Mouse (Mus musculus) cerebral cortex, adult 2 months (tissue): Measurements from ENCODE around the gene Proser2.

Experiments used
- WGBS: fragments of 180-500 bp; shearing (Covaris S2); methylation state at CpG from one replicate; pipeline ENCODE4 v1.1.7; 2018; 5-methylcytosine and 5-hydroxymethylcytosine counted together

Proser2 gene

DNA sequence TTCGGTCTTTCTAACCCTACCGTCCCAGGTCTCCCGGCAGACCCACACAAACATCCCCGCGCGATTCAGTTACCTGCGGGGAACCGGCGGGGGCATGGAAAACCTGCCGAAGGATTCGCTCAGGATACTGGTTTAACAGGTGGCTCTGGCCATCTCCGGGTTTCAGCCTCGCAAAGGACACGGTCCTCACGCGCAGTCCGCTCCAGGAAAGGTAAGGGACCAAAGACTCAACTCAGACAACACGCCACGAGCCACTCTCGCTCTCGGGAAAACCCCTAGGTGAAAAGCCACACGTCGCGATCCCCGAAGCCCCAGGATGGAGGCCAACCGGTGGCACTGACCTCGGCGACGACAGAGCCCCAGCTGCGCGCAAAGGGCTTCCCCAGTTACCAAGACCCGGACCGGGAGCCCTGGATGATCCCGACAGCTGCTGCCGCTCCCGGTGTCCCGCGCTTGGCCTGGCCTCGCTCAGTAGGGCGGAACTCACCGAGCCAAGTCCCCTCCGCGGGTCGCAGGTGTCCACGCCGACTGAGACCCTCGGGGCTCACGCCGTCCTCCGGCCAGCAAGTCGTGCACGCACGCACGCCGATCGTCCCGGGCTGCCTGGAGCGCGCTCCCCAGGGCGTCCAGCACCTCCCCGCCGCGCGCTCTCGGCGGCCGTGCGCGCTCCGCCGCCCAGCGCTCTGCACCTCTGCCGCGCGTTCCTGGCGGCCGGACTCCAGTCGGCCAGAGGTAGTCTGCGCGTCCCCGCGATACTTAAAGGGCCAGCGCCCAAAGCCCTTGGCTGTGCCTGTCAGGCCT lies at the start of gene Proser2:
Proser2 (minus strand) TSS at position 657 of the 801 bp plus-strand sequence.
- WGBS = 1% methylated on average over 83 of the region's 83 CpGs

- WGBS = 89% methylated on average over 1 of the region's 1 CpGs
Measured at GRCm38 (mm10) chr2:6179749-6180117, 49.7 kb upstream of the Proser2 start.

DNA sequence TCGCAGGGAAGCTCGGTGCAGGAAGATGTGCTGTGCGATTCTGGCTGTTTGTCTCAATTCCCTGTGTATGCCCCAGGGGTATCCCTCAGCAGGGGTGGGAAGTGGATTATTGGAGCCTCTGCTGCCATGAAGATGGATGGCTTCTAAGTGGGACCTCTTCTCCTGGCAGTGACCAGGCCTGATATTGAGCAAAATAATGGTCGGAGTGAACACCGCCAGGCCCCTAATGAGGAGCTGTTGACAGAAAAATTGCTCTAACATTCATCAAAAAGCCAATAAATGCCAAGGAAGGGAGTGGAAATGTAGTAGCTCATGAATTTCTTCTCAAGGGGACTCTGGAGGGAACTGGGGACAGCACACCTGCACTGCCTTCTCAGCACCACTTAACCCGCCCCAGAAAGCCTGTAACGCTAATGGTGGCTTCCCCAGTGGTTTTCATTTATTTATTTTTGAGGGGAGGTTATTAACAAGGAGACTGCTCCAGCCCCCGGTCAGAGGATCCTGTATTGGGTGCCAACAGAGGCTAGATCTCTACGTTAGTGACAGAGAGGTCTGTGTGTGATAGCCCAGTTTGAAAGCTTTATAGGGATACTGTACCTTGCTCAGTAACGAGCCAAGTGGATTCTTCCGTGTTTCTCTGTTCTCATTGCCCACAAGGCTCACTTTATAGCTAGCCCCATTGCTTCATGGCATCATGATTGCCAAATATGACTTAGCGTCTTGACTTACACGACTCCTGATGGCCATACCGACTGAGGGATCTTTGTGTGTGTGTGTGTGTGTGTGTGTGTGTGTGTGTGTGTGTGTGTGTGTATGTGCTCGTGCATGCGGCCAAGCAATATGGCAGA lies 49.1 kb upstream of the Proser2 start:
- 93% methylated on average over 16 of the region's 16 CpGs for WGBS

DNA sequence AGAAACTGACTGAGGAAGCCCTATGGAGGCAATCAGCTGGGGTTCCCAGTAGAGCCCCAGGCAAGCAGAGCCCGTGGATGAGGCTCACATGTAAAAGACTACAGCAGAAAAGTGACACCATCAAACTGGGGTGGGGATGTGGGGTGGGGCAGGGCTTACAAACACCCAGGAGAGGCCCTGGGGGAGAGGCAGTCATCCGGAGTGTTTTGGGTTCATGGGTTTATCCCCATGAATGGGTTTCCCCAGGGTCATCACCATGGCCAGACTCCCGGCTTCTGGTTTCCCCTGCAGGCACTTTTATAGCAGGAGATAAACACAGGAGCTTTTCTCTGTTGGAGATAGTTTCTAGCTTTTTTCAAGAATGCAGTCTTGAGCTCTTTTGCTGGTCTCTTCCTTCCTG lies 43.0 kb upstream of the Proser2 start:
- 84% methylated on average over 3 of the region's 3 CpGs for WGBS

GRCm38 (mm10) chr2:6168560-6168959 lies 38.5 kb upstream of the Proser2 start:
- WGBS = 84% methylated on average over 2 of the region's 2 CpGs

GRCm38 (mm10) chr2:6167843-6168558 lies 38.0 kb upstream of the Proser2 start:
- WGBS = 33% methylated on average over 5 of the region's 5 CpGs

DNA sequence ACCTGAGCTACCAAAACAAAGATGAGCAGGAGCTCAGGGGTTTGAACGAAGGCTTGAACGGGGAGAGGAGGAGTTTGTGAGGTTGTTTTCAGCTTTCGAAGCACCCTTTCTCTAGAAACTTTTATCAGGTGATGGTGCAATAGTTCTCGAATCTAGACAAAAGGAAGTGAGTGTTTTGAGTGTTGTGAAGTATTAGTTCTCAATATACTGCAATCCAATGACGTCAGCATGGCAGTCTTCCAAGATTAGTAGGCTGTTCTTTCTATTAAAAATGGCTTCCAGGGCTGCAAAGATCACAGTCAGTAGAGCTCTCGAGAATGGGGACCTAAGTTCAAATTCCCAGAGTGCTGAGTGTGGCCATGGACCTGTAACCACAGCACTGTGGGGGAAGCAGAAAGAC lies 35.8 kb upstream of the Proser2 start:
- WGBS = 71% methylated on average over 6 of the region's 6 CpGs

DNA sequence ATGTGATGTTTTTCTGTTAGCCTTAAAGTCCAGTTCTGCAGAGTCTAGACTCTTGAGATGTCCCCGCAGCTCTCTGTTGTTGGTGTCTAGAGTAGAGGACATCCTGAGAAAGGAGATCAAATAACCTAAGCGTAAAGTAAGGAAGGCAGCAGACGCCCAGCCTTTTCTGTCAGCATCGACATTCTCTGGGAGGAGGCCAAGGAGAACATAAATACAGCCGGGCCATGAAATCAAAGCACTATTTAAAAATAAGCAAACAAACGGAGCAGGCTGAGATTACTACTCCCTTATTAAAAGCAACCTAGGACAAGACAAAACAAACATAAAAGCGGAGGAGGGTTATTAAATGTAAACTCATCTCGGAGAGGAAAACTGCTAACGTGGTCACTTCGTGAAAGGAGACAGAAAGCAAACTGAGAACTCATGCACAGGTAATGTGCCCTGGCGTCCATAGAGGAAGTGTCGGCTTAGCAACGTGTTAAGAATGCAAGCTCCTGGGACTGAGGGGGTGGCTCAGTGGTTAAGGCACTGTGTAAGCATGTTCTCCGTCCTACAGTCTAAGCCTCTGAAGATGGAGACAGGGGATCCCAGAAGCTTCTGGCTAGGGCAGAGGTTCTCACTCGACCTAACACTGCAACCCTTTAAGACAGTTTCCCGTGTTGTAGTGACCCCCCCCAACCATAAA lies 34.7 kb upstream of the Proser2 start:
- WGBS = 55% methylated on average over 16 of the region's 16 CpGs

DNA sequence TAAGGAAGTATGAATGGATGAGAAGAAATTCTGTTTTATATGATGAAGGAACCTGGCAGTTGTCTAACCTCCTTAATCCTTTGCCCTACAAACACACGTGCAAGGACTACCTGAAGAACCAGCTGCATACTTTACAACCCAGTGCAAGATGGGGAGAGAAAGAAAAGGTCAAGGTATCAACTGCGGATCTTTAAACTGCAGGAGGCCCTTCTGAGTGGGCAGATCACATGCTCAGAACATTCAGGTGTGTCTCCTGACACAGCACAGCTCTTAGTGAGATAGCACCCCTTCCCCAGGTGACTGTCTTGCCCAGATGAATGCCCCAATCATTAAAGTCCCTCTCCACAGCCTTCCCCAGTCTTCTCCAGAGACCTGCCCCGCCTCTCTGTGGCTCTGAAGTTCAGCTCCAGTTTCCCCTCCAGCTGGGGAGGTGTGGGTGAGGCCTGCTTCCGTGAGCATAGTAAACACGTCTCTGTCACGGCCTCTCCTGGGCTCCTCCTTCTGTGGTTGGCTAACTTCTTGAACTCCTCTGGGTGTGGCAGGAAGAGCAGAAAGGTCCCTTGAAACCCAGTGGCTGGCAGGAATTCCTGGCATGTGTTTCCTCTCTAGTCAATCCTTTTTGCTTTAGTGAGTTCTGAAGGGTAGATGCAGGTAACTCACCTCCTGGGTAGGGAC lies 32.5 kb upstream of the Proser2 start:
- WGBS = 73% methylated on average over 6 of the region's 6 CpGs

- 61% methylated on average over 2 of the region's 2 CpGs for WGBS
Measured at GRCm38 (mm10) chr2:6159735-6160134, 29.7 kb upstream of the Proser2 start.

GRCm38 (mm10) chr2:6159219-6159618 lies 29.2 kb upstream of the Proser2 start:
- 92% methylated on average over 9 of the region's 9 CpGs for WGBS

DNA sequence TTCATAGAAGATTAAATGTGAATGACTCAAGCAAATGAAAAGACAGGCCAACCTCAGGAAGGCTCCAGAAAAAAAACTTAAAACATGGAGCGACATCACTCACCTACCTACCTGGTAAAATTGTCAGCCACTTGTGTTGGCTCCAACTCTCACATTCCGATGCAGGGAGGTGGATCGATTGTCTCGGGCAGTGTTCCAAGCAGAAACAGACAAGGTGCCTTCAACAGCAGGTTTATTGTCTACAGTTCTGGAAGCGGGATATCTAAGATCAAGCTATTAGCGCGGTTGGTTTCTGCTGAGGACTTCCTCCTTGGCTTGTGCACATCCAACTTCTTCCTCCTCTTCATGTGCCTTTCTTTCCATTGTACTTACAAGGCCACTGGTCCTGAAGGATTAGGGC lies 27.6 kb upstream of the Proser2 start:
- 91% methylated on average over 7 of the region's 7 CpGs for WGBS

GRCm38 (mm10) chr2:6157208-6157607 lies 27.2 kb upstream of the Proser2 start:
- 96% methylated on average over 4 of the region's 4 CpGs for WGBS

DNA sequence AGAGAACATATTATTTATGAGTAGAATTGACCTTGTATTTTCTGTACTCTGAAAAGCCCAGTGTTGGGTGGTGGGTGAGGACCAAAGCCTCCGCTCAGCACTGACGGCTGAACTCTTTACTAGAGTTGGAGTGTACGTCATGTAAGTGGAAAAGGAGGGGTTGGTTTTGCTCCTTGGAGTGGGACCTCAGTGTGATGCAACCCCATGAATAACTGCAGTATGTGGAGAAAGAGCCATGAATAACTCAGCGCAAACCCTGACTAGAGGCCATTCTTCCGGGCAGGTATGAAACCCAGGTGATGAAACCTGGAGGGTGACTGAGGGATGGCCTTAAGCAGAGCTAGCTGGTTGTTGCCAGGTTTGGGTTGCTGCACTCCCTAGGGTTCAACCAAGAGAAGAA lies 19.8 kb upstream of the Proser2 start:
- WGBS = 90% methylated on average over 5 of the region's 5 CpGs

DNA sequence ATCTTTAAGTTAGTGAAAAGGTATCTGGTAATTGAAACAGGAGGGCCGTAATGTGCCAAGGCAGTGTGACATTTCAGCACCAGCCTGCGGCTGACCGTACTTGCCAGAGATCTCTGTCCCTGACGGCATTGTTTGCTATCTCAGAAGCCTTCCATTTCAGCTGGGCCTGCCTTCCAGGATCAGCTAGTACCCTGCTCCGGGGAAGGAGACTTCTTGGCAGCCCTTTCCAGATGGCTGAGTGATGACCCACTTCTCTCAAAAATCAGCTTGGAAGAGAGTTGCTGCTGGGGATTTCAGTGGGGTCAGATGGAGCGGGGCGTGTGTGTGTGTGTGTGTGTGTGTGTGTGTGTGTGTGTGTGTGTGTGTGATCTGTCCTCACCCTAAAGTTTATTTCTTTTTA lies 16.9 kb upstream of the Proser2 start:
- WGBS = 71% methylated on average over 7 of the region's 7 CpGs

GRCm38 (mm10) chr2:6146257-6146656 lies 16.2 kb upstream of the Proser2 start:
- 98% methylated on average over 4 of the region's 4 CpGs for WGBS

DNA sequence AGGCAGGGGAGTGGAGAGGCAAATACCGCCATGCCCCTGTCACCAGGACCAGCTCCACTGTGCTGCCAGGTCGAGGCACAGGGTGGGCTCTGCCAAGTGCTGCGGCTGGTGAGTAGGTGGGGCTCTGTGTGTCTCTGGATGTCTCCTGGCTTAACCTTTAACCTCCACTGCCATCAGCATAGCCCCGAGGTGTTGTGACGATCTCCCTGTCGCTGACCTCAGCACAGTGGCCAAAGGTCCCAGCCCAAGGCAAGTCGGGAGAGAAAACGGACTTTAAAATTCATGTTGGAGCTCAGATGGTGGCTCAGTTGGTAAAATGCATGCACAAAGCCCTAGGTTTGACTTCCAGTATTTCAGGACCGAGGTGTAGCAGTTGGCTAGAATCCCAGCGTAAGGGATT lies 15.6 kb upstream of the Proser2 start:
- 86% methylated on average over 10 of the region's 10 CpGs for WGBS

DNA sequence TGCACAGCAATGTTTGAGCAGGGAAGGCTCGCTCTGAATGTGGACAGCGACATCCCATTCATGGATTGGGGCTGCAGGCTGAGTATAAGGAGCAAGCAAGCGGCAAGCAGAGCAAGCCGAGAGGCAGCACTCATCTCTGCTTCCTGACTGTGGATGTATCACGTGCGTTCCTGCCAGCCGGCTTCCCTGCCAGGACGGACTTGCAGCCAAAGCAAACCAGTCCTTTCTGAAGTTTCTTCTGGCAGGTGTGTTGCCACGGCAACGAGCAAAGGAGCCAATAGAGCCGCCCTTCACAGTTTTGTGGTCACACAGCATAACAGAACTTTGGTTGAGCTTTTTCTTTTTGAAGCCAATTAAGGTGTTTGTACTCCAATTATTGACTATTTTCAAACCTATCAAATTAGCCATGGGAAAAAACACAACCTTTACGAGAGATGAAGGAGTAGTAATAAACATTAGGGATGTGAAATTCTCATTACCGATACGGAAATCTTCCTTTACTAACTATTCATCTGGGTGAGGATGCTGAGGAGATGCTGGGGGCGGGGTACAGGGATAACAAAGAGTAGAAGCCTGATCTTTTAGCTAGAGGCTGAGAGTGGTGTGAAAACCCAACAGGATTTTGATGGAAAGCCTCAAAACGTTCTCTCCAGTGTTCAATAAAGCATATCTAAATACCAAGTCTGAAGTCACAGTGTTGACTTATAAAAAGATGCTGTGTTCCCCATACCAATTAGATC lies 13.1 kb upstream of the Proser2 start:
- WGBS = 52% methylated on average over 16 of the region's 16 CpGs

DNA sequence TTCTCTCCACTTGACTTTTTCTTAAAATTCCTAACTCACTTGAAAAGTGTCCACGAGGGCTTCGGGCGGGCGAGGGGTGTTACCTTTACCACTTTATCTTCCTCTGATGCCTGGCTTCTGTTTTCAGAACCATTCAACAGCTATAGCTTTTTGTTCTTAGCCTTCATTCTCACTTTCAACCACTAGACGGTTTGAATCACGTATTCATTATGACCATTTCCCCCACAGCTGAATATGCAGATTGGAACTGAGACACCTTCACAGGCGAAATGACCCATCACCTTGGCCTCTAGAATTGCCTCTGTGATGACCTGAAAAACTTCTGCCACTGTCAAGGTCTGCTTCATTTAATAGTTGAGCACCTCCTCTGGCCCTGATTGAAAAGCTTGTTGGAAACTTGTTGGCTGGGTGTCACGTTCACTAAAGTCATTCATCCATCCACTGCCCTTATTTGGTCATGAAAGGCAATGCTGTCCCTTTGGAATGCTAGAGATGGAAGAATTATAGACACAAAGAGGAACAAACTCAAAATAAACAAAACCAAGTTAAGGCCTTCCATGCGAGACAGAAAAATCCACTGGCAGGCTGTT lies 10.7 kb upstream of the Proser2 start:
- 91% methylated on average over 9 of the region's 9 CpGs for WGBS

- 93% methylated on average over 19 of the region's 19 CpGs for WGBS
Measured at GRCm38 (mm10) chr2:6133871-6134270, 3.9 kb upstream of the Proser2 start.
